Mouse (Mus musculus) subcutaneous adipose tissue, adult 2 months (tissue): ENCODE data around the gene Hps4. TPM values are rescaled to one million over a fixed set of nuclear protein-coding genes. Genes with fewer than 3 reads are reported as not detected.

Experiments
- polyA plus RNA-seq: library from polyadenylated mRNA; depleted of rRNA; stranded (reverse); fragments of >200 nt; gene quantifications from 2 replicates; pipeline ENCODE4 v1.2.3, GENCODE M21; 2012; ENCODE audit warnings: low replicate concordance; rRNA removed

Hps4 gene
- polyA plus RNA-seq: 31.7 and 49.3 TPM in 2 replicates

DNA sequence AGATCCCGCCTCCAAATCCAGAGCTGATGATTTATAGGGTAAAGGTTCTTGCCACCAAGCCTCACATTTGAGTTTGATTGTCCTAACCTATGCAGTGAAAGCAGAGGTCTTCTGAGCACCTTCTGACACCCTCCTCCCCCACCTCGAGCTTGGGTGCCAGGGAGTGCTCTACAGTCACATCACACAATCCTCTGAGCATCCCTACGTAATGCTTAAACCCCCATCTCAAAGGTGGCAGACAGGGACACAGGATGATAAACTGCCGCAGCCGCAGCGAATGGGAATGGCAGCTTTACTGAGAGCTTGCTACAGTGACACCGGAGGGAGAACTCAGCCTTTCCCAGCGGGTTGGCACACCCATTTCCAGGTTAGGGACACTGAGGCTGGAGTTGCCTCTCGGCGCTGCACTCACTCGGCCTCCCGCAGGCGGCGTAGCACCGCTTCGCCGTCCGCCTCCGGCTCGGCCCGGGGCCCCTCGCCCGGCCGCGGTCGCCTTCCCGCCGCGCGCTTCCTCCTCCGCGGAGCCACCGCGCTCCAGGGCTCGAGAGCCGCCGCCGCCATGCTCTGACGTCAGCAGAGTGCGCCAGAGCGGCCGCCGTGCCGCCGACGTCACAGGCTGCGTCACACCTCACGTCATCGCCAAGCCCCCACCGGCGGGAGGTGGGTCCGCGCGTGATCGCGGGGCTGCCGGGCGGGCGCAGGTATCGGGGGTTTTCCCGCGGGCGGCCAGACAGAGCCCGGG, at the start of gene Hps4, which contains the start of gene Srrd:
TSS of gene Hps4 (plus strand) at position 621 of the 742 bp plus-strand sequence.
TSS of gene Srrd (minus strand) at position 578 of the 742 bp plus-strand sequence.

GRCm38 (mm10) chr5:112325546-112326445, 17.1 kb upstream of the Hps4 start, which contains the start of gene Tfip11:
Tfip11 (plus strand) TSS chr5:112326358.

GRCm38 (mm10) chr5:112355910-112356309, 13.0 kb downstream of the Hps4 start, which contains the start of gene Gm6583:
Gm6583 (minus strand) TSS chr5:112356033.

GRCm38 (mm10) chr5:112394779-112395443, 52.0 kb downstream of the Hps4 start, which contains the start of gene Asphd2:
Asphd2 (minus strand) TSS chr5:112394866.

Other genes starting within 250 kb of the Hps4 start
- 0.47 and 1.9 TPM in 2 replicates for gene Cryba4, start 90.6 kb upstream of the Hps4 start, polyA plus RNA-seq
- gene Crybb1, start 87.3 kb upstream of the Hps4 start, polyA plus RNA-seq: 0.19 TPM in 1 of 2 replicates, not detected in the other
- 65.2 and 82.0 TPM in 2 replicates for gene Tpst2, start 66.4 kb upstream of the Hps4 start, polyA plus RNA-seq
- gene Tfip11, start 16.7 kb upstream of the Hps4 start, polyA plus RNA-seq: 26.3 and 38.1 TPM in 2 replicates
- gene Srrd, start within 50 bp of the Hps4 start, polyA plus RNA-seq: 44.5 and 62.0 TPM in 2 replicates
- not detected in 2 replicates for gene Gm6583, start 12.9 kb downstream of the Hps4 start, polyA plus RNA-seq
- 2.1 and 12.5 TPM in 2 replicates for gene Asphd2, start 51.8 kb downstream of the Hps4 start, polyA plus RNA-seq
- not detected in 2 replicates for gene Gm6588, start 106.3 kb downstream of the Hps4 start, polyA plus RNA-seq
- 0.10 and 2.2 TPM in 2 replicates for gene Sez6l, start 234.1 kb downstream of the Hps4 start, polyA plus RNA-seq